Mouse (Mus musculus) stomach, postnatal 0 days (tissue): ENCODE results near the gene Per1.
A peak's percentile ranks its signal among the peaks of the same experiment; 100 is the strongest.

Source experiments
- CTCF ChIP-seq: IDR thresholded peaks from 2 replicates; pipeline ENCODE4 v1.5.1; 2016; ENCODE audit warnings: antibody characterized with exemption, low read depth, mild to moderate bottlenecking, moderate library complexity
- EP300 ChIP-seq: optimal IDR thresholded peaks from 2 replicates; pipeline ENCODE3; 2016; ENCODE audit warnings: antibody characterized with exemption

GRCm38 (mm10) chr11:69098762-69099091, 3.7 kb downstream of the Per1 start:
- TF ChIP-seq CTCF = peak; percentile 22; the same call in 1 of the 2 replicates
- TF ChIP-seq EP300 = no peak
